Mouse (Mus musculus) central nervous system, embryonic 18 days (tissue): ENCODE results near the gene Tmx1. TPM values are rescaled to one million over a fixed set of nuclear protein-coding genes. Genes with fewer than 3 reads are reported as not detected.

ENCODE experiments used
- polyA plus RNA-seq: library from polyadenylated mRNA; depleted of rRNA; stranded (reverse); fragments of >200 nt; gene quantifications from 2 replicates; pipeline ENCODE4 v1.2.3, GENCODE M21; 2012; rRNA removed

The Tmx1 gene
- 46.7 and 50.0 TPM in 2 replicates for polyA plus RNA-seq

GRCm38 (mm10) chr12:70452726-70453645, at the start of gene Tmx1:
Gene Tmx1, plus strand, starts transcription at chr12:70453095.

Other genes starting within 250 kb of the Tmx1 start
- gene Pygl, start 221.6 kb upstream of the Tmx1 start, polyA plus RNA-seq, result 6.2 and 6.6 TPM in 2 replicates
- gene Trim9, start 105.5 kb upstream of the Tmx1 start, polyA plus RNA-seq, result 84.1 and 88.1 TPM in 2 replicates